Mouse (Mus musculus) cerebellum, adult 9-10 months (tissue): ENCODE data around the gene Gsx1.
A peak's percentile ranks its signal among the peaks of the same experiment; 100 is the strongest.

ENCODE experiments used
- DNase-seq: peaks from one replicate; pipeline ENCODE4 v3.0.0; 2022

Gsx1 gene

GRCm38 (mm10) chr5:147207852-147208251, 19.4 kb downstream of the Gsx1 start:
- no peak for DNase-seq

GRCm38 (mm10) chr5:147208471-147208870, 20.0 kb downstream of the Gsx1 start:
- no peak for DNase-seq

GRCm38 (mm10) chr5:147227354-147228112, 39.0 kb downstream of the Gsx1 start:
- DNase-seq: peak; percentile 81

GRCm38 (mm10) chr5:147235406-147236309, 47.2 kb downstream of the Gsx1 start:
- DNase-seq: no peak
